Mouse (Mus musculus) NIH3T3 (cell line): ENCODE results near the gene Krt1.

Source experiments
- DNase-seq: peaks from one replicate; pipeline ENCODE4 v3.0.0-alpha.2; 2012; ENCODE audit warnings: low read depth

The Krt1 gene

DNA sequence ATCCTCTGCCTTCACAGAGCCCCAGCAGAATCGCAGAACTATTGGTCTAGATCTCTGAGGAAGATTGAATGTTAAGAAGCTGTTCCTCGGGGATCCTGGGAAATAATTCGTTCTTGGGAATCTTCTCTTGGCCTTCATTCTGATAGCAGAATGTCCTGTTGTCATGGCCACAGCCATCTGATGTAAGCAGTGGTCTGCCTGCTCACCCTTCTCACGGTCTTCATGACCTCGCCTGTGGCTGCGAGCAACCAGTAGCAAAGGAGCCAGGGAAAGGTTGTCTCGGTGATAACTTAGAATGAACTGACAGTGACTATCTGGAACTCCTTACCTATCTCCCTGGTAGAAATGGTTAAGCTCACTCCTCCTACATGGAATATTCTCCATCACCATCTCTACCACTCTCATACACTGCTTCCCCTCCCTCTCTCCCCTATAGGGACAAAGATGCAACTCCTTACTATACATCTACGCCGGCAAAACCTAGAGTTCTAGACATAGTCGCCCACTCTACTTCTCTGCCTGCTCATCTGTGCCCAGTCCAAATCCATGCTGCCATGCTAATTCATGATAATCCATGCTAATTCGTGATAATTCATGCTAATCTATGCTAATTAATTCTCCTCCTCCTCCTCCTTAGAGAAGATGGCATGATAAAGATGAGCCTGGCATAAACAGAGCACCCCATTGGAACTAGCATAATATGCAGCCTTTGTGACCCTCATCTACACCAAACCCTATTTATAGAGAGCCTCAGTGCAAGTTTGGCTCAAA is 47.4 kb downstream of the Krt1 start:
- no peak for DNase-seq

DNA sequence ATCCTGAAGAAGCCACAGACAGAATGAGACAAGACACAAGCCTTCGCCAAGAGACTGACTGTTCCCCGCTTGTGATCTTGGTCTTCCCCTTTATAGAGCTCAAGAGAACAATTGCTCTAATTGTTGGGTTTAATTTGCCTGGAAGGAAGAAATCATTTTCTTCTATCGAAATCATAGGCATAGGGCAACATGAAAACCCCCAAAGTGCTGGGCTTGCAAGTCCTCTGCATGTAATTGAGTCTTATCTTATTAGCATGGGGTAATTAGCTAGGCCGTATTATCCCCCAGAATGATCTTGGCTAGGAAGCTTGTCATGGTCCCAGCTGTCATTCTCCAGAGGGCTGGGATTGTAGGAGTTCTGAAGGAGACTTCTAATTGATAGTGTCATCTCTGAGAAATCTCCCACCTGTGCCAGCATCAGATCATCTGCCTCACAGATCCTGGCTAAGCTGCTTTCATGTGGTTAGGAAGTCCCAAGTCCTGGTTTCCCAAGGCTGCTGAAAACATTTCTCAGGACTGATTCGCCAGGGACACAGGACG is 48.2 kb downstream of the Krt1 start, which contains the start of gene Krt73:
Gene Krt73, minus strand, starts transcription at position 51 of the 540 bp plus-strand sequence.
- DNase-seq = no peak
